Mouse (Mus musculus) ovary, adult 10 weeks (tissue): ENCODE data around the gene Hist2h3c2. TPM values are rescaled to one million over a fixed set of nuclear protein-coding genes. Genes with fewer than 3 reads are reported as not detected.

ENCODE experiments used
- polyA plus RNA-seq: library from polyadenylated mRNA; stranded (reverse); fragments of 350-450 nt; fragmentation: Illumina TruSeq; extraction: RNeasy Lipid Tissue Mini Kit (QIAGEN cat#74804); gene quantifications from one replicate; pipeline ENCODE4 v1.2.3, GENCODE M21; 2014

Gene Hist2h3c2
- 1.5 TPM for polyA plus RNA-seq

DNA sequence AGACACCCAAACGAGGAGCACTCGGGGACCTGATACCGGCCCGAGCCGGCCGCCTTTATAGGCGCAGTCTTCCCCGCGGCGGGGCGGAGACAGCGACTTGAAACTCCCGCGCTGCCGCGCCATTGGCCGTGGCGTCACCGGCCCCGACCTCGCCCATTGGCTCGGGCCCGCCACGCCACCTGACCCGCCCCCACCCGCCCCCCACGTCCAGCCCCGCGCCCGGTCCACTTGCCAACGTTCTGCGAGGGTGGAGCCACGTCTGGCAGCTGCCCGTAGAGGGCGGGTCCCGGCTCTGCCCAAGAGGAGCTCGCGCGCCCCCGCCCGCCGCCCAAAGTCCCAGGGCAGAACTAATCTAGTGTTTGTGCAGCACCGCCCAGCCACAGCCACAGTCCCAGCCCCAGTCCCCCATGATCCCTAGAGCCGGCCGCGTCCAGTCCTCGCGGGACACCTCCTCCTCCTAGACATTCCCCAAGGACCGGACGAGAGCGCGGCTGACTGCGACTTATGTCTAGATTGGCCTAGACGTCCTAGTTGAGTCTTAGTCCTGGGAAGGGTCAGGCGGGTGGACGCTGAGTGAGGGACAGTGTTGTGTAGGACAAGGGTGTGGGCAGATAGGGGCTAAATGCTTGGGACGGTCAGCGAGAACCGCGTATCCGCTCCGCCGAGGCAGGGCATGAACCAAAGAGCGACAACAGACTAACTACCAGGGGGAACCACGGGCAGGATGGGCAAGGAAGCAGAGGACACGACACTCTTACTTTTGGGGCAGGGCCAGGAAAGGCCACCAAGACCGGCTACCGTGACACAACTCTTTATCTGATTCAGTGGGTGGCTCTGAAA, at the start of gene Hist2h3c2:
Gene Hist2h3c2 (minus strand): TSS at position 174 of the 840 bp plus-strand sequence.

DNA sequence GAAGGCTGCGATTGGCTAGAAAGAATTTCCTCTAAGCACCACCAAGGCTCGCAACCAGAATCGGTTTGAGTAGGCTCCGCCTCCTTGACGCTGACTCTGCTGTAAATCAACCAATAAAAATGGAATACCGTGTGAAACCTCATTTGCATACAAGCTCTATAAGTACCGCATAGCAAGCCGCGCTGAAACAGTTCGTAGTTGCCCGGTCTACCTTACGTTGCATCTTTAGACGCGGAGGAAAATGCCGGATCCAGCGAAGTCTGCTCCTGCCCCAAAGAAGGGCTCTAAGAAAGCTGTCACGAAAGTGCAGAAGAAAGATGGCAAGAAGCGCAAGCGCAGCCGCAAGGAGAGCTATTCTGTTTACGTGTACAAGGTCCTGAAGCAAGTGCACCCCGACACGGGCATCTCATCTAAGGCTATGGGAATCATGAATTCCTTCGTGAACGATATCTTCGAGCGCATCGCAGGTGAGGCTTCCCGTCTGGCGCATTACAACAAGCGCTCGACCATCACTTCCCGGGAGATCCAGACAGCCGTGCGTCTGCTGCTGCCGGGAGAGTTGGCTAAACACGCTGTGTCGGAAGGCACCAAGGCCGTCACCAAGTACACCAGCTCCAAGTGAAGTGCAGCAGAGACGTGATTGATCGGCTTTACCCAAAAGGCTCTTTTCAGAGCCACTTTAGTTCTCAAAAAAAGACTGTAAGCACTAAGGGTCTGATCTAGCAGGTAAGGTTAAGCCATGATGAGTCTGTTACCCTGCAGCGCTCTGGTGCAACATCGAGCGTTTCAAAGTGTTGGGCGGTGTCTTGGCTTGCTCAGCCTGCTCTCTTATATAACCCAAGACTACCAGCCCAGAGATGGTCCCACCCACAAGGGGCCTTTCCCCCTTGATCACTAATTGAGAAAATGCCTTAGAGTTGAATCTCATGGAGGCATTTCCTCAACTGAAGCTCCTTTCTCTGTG, 30.9 kb upstream of the Hist2h3c2 start, which contains the start of gene Hist2h2bb:
Gene Hist2h2bb (plus strand): TSS at position 242 of the 964 bp plus-strand sequence.

DNA sequence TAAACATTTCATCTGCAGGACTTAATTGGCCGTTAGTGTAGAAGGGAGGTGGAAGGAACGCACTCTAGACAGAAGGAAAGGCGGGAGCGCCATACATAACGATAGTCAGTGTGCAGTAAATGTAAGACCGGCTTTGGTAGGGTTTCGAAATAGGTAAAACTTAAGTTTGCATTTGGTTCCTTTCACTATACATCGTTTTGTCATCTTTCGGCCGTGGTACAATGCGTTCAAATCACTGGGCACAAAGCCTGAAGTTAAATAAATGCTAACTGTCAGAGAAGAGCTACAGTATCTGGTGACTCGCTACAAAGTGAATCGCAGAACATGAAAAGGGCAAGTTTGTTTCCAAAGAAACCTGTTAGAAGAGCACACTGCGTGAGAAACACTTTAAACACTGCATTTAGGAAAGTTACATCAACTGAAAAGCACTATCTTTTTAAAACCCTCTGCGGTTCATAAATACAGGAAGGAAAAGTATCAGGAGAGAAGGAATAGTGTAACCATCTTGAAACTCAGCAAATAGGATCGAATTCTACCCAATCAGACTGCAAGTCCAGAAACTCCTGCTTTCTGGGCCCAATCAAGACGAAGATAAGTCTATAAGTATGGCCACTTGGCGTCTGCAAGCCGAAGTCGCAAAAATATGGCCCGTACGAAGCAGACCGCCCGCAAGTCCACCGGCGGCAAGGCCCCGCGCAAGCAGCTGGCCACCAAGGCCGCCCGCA, 29.3 kb upstream of the Hist2h3c2 start, which contains the start of gene Hist2h3b:
Gene Hist2h3b (plus strand): TSS at position 604 of the 725 bp plus-strand sequence.

DNA sequence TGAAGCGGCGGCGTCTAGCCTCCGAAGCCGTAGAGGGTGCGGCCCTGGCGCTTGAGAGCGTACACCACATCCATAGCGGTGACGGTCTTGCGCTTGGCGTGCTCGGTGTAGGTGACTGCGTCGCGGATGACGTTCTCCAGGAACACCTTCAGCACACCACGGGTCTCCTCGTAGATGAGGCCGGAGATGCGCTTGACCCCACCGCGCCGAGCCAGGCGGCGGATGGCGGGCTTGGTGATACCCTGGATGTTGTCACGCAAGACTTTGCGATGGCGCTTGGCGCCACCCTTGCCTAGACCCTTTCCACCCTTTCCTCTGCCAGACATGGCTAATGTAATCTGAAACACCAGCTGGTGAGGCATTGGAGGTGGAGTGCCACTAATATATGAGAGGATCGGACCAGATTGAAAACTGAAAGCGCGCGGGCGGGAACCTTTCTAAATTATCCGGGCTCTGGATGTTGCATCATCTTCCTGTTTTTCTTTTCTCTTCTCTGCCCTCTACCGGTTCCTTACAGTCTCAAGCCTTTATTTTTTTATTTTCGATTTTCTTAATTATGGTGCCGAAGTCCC, 24.1 kb upstream of the Hist2h3c2 start, which contains the start of gene Hist2h4:
Gene Hist2h4 (minus strand): TSS at position 333 of the 572 bp plus-strand sequence.

DNA sequence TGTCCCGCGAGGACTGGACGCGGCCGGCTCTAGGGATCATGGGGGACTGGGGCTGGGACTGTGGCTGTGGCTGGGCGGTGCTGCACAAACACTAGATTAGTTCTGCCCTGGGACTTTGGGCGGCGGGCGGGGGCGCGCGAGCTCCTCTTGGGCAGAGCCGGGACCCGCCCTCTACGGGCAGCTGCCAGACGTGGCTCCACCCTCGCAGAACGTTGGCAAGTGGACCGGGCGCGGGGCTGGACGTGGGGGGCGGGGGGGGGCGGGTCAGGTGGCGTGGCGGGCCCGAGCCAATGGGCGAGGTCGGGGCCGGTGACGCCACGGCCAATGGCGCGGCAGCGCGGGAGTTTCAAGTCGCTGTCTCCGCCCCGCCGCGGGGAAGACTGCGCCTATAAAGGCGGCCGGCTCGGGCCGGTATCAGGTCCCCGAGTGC, 7.5 kb upstream of the Hist2h3c2 start, which contains the start of gene Hist2h3c1:
Gene Hist2h3c1 (plus strand): TSS at position 259 of the 430 bp plus-strand sequence.

DNA sequence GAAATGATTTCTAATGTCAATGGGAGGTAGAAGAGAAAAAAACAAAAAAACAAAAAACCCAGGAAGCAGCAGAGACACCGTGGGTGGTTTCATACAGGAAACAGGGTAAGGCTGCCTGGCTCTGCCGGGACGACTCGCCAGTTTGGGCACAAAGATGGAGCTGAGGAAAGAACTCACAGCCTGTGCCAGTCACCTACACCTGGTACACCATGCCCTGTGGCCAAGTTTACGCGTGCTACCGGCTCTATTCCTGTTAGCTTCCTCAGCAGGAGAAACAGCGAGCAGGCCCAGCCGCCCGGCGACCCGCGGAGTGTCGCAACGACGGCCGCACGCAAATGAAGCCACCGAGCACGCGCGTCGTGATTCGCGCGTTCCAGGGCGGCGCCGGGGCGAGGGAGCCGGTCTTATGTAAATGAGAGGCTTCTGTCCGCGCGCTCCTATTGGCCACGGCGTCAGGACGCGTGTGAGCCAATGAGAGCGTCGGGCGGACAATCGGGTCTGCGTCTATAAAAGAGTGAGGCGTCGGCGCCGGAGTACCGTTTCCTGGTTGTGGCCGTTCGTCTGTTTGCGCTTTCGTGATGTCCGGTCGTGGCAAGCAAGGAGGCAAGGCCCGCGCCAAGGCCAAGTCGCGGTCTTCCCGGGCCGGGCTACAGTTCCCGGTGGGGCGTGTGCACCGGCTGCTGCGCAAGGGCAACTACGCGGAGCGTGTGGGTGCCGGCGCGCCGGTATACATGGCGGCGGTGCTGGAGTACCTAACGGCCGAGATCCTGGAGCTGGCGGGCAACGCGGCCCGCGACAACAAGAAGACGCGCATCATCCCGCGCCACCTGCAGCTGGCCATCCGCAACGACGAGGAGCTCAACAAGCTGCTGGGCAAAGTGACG, 6.3 kb upstream of the Hist2h3c2 start, which contains the start of gene Hist2h2aa1:
Gene Hist2h2aa1 (plus strand): TSS at position 495 of the 884 bp plus-strand sequence.

DNA sequence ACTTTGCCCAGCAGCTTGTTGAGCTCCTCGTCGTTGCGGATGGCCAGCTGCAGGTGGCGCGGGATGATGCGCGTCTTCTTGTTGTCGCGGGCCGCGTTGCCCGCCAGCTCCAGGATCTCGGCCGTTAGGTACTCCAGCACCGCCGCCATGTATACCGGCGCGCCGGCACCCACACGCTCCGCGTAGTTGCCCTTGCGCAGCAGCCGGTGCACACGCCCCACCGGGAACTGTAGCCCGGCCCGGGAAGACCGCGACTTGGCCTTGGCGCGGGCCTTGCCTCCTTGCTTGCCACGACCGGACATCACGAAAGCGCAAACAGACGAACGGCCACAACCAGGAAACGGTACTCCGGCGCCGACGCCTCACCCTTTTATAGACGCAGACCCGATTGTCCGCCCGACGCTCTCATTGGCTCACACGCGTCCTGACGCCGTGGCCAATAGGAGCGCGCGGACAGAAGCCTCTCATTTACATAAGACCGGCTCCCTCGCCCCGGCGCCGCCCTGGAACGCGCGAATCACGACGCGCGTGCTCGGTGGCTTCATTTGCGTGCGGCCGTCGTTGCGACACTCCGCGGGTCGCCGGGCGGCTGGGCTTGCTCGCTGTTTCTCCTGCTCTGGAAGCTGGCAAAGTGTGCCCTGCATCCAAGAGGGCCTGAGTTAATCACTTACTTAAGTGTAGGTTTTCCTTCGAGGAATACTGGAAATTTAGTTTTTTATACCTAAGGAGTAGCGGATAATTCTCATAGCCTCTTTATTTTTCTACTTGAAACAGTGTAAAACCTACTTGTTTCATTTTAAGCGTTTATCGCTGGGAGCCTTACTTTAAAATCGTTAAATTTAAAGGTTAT, 1.2 kb upstream of the Hist2h3c2 start, which contains the start of gene Hist2h2aa2:
Gene Hist2h2aa2 (minus strand): TSS at position 328 of the 850 bp plus-strand sequence.

DNA sequence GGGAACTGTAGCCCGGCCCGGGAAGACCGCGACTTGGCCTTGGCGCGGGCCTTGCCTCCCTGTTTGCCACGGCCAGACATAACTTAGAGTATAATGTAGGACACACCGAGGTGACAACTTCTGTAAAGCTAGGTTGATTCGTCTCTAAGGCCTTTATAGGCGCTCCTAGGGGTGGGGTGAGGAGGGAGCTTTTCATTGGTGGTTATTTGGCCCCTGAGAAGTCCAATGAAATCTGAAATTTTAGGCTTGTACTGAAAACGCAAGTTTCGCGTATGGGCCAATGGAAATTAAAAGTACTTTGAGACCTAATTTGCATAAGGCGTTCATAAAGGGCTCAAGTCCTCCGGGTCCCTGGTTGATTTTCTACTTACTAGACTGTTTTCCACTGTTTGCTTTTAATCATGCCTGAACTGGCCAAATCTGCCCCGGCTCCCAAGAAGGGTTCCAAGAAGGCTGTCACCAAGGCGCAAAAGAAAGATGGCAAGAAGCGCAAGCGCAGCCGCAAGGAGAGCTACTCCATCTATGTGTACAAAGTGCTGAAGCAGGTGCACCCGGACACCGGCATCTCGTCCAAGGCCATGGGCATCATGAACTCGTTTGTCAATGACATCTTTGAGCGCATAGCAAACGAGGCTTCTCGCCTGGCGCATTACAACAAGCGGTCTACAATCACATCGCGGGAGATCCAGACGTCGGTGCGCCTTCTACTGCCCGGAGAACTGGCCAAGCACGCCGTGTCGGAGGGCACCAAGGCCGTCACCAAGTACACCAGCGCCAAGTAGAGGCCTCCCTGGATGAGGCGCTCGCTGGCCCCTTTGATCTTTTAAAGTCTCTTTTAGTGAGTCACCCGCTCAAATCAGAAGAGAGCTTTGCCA, 17.9 kb downstream of the Hist2h3c2 start, which contains the start of the genes Hist2h2ac and Hist2h2be:
Gene Hist2h2ac (minus strand): TSS at position 116 of the 875 bp plus-strand sequence.
Gene Hist2h2be (plus strand): TSS at position 355 of the 875 bp plus-strand sequence.

DNA sequence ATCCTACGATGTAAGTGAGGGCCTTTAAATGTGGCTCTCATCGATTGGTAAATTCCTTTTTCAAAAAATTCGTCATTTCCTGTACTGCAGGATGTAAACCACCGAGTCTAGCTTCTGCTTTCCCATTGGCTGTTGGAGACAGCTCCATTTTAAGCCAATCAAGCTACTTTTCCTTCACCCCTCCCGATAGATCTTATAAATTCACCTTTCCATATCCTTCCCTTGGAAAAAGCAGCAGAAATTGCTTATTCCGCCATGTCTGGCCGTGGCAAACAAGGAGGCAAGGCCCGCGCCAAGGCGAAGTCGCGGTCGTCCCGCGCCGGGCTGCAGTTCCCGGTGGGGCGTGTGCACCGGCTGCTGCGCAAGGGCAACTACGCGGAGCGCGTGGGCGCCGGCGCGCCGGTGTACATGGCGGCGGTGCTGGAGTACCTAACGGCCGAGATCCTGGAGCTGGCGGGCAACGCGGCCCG, 19.2 kb downstream of the Hist2h3c2 start, which contains the start of the genes Bola1 and Hist2h2ab:
Gene Bola1 (minus strand): TSS at position 49 of the 470 bp plus-strand sequence.
Gene Hist2h2ab (plus strand): TSS at position 205 of the 470 bp plus-strand sequence.

Other genes with a start within 250 kb of the Hist2h3c2 start
- gene Plekho1, start 243.1 kb downstream of the Hist2h3c2 start, polyA plus RNA-seq = 12.5 TPM
- gene Vps45, start 180.7 kb downstream of the Hist2h3c2 start, polyA plus RNA-seq = 51.8 TPM
- gene Otud7b, start 134.6 kb downstream of the Hist2h3c2 start, polyA plus RNA-seq = 30.3 TPM
- gene Mtmr11, start 77.1 kb downstream of the Hist2h3c2 start, polyA plus RNA-seq = 3.4 TPM
- gene Sf3b4, start 66.8 kb downstream of the Hist2h3c2 start, polyA plus RNA-seq = 19.9 TPM
- gene Sv2a, start 58.0 kb downstream of the Hist2h3c2 start, polyA plus RNA-seq = 0.20 TPM
- 3.5 TPM for gene Bola1, start 19.4 kb downstream of the Hist2h3c2 start, polyA plus RNA-seq
- gene Hist2h2ab, start 19.3 kb downstream of the Hist2h3c2 start, polyA plus RNA-seq = not detected
- gene Hist2h2ac, start 18.2 kb downstream of the Hist2h3c2 start, polyA plus RNA-seq = not detected
- 23.4 TPM for gene Hist2h2be, start 18.0 kb downstream of the Hist2h3c2 start, polyA plus RNA-seq
- not detected for gene Hist2h2aa2, start 1.1 kb upstream of the Hist2h3c2 start, polyA plus RNA-seq
- not detected for gene Hist2h2aa1, start 6.4 kb upstream of the Hist2h3c2 start, polyA plus RNA-seq
- 26.3 TPM for gene Hist2h3c1, start 7.6 kb upstream of the Hist2h3c2 start, polyA plus RNA-seq
- gene Hist2h4, start 24.2 kb upstream of the Hist2h3c2 start, polyA plus RNA-seq = not detected
- not detected for gene Hist2h3b, start 29.5 kb upstream of the Hist2h3c2 start, polyA plus RNA-seq
- gene Hist2h2bb, start 30.6 kb upstream of the Hist2h3c2 start, polyA plus RNA-seq = not detected
- 1.3 TPM for gene Fcgr1, start 54.8 kb upstream of the Hist2h3c2 start, polyA plus RNA-seq
- not detected for gene BC107364, start 213.2 kb upstream of the Hist2h3c2 start, polyA plus RNA-seq